Mouse (Mus musculus) urinary bladder, postnatal 36 days (tissue): ENCODE results near the gene Mrtfb.
"Not testable (repeated sequence)": the region's sequence is repeated elsewhere in the genome, so short reads cannot be mapped to it uniquely, and the experiment has no call there.

Experiments
- DNase-seq, 2 experiments: peaks; one replicate each; pipeline ENCODE4 v3.0.0; 2022; ENCODE audit warnings: low spot score in 2 of 2, mixed read lengths in 1 of 2

The Mrtfb gene

GRCm38 (mm10) chr16:13276258-13276657 lies 20.0 kb downstream of the Mrtfb start:
- peak in 1 of 2 experiments; percentile 39 for DNase-seq

GRCm38 (mm10) chr16:13276709-13277399 lies 20.6 kb downstream of the Mrtfb start:
- DNase-seq = peak in 1 of 2 experiments; percentile 27

GRCm38 (mm10) chr16:13286425-13286824 lies 30.1 kb downstream of the Mrtfb start:
- DNase-seq = not testable (repeated sequence)

GRCm38 (mm10) chr16:13297860-13298259 lies 41.6 kb downstream of the Mrtfb start:
- DNase-seq = no peak

GRCm38 (mm10) chr16:13298991-13299390 lies 42.7 kb downstream of the Mrtfb start:
- no peak for DNase-seq

GRCm38 (mm10) chr16:13306065-13306695 lies 49.9 kb downstream of the Mrtfb start:
- no peak for DNase-seq

- no peak for DNase-seq
Measured at GRCm38 (mm10) chr16:13310096-13310683, 53.9 kb downstream of the Mrtfb start.

- DNase-seq = no peak
Measured at GRCm38 (mm10) chr16:13311374-13311773, 55.1 kb downstream of the Mrtfb start.

GRCm38 (mm10) chr16:13313096-13313719 lies 56.9 kb downstream of the Mrtfb start:
- no peak for DNase-seq

- DNase-seq = no peak
Measured at GRCm38 (mm10) chr16:13323751-13324150, 67.5 kb downstream of the Mrtfb start.

- DNase-seq = no peak
Measured at GRCm38 (mm10) chr16:13326622-13327021, 70.3 kb downstream of the Mrtfb start.

- no peak for DNase-seq
Measured at GRCm38 (mm10) chr16:13328646-13329045, 72.4 kb downstream of the Mrtfb start.

GRCm38 (mm10) chr16:13329640-13330039 lies 73.4 kb downstream of the Mrtfb start:
- no peak for DNase-seq

- no peak for DNase-seq
Measured at GRCm38 (mm10) chr16:13330221-13330659, 74.0 kb downstream of the Mrtfb start.

GRCm38 (mm10) chr16:13331898-13332297 lies 75.6 kb downstream of the Mrtfb start:
- DNase-seq = no peak

- DNase-seq = no peak
Measured at GRCm38 (mm10) chr16:13332536-13332935, 76.3 kb downstream of the Mrtfb start.

- DNase-seq = no peak
Measured at GRCm38 (mm10) chr16:13333781-13334341, 77.6 kb downstream of the Mrtfb start.

- no peak for DNase-seq
Measured at GRCm38 (mm10) chr16:13336503-13337230, 80.4 kb downstream of the Mrtfb start.

- DNase-seq = peak in 1 of 2 experiments; percentile 57
Measured at GRCm38 (mm10) chr16:13338094-13338493, 81.8 kb downstream of the Mrtfb start.

GRCm38 (mm10) chr16:13339433-13339832 lies 83.2 kb downstream of the Mrtfb start:
- DNase-seq = no peak

- DNase-seq = not testable (repeated sequence)
Measured at GRCm38 (mm10) chr16:13345822-13346221, 89.5 kb downstream of the Mrtfb start.
